Mouse (Mus musculus) ES-E14 (cell line): ENCODE data around the gene Senp1.

Experiments
- CHD2 ChIP-seq: IDR thresholded peaks from 2 replicates; pipeline ENCODE4 v1.6.1; 2014; ENCODE audit warnings: mild to moderate bottlenecking, low read depth, low read length, inconsistent platforms
- MAFK ChIP-seq: IDR thresholded peaks from 2 replicates; pipeline ENCODE4 v1.6.1; 2014; ENCODE audit warnings: mild to moderate bottlenecking, low read depth, low read length, inconsistent platforms; ENCODE audit not compliant: insufficient read depth
- ZC3H11A ChIP-seq: IDR thresholded peaks from 2 replicates; pipeline ENCODE4 v1.6.1; 2012; ENCODE audit warnings: low read depth, mild to moderate bottlenecking, inconsistent platforms, low read length, borderline replicate concordance
- ZNF384 ChIP-seq: IDR thresholded peaks from 2 replicates; pipeline ENCODE4 v1.6.1; 2012; ENCODE audit warnings: low read depth, low read length, inconsistent platforms

DNA sequence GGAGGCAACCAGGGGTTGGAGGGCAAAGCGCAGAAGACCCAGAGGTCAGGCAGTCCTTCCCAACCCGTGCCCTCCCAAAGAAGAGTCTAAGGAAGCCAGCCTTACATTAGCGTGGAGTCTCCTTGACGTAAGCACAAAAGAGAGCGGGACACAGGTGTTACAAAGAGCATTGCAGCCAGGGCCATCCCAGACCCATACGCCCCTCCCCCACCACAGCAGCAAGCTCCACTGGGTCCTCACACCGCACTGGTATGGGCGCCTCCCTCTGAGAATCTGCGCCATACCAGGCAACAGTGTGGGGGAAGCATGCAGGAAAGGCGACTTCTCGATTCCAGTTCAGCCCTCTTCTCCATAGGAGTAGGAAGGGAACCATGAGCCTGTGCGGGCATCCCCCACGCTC is 94.0 kb downstream of the Senp1 start:
- TF ChIP-seq ZNF384 (no peak), CHD2 (no peak), MAFK (no peak), ZC3H11A (no peak)
